Mouse (Mus musculus): ENCODE results near the gene Krtap12-1.
"Not testable (repeated sequence)": the region's sequence is repeated elsewhere in the genome, so short reads cannot be mapped to it uniquely, and the experiment has no call there.

Krtap12-1 gene

DNA sequence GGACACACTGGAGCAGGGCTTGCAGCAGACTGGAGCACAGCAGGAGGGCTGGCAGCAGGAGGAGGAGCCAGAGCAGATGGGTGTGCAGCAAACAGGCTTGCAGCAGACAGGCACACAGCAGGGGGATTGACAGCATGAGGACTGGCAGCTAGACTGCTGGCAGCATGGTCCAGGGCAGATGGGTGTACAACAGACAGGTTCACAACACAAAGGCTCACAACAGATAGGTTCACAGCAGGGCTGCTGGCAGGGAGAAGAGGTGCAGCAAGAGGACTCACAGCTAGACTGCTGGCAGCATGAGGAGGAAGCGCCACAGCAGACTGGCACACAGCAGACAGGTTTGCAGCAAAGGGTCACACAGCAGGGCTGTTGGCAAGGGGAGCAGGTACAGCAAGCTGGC, 30.3 kb downstream of the Krtap12-1 start:
- DNase-seq, result not testable (repeated sequence)

DNA sequence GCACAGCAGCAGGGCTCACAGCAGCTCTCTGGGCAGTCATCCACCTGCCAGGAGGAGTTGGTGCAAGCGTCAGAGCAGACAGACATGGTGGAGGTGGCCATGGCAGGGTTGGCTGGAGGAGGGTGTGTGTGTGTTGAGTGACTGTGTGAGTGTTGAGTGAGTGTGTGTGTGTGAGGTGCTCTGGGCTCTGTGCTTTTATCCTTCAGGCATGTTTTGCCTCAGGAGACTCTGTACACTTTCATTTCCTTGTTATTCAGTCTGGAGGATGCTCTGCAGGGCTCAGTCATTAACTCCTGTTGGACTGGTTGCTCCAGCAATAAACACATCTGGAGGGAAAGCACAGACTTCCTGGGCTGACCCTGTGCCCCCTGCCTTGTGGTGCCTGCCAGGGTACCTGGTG, 30.9 kb downstream of the Krtap12-1 start, which contains the start of gene Gm9736:
Gm9736 (minus strand) TSS at position 101 of the 400 bp plus-strand sequence.
- DNase-seq, result not testable (repeated sequence)

DNA sequence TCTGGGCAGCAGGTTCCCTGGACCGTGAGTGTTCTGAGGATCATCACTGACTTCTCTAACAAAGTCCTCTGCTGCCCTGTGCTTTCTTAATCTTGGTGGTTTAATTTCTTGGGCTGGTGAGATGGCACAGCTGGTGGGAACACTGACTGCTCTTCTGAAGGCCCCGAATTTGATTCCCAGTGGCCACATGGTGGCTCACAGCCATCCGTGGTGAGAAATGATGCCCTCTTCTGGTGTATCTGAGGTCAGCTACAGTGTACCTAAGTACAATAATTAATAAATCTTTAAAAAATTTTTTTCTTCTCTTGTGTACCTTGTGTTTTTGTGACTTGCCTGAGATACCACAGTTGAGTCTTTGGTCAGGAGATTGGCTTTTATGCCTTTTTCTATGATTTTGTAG, 31.9 kb downstream of the Krtap12-1 start:
- not testable (repeated sequence) for DNase-seq

DNA sequence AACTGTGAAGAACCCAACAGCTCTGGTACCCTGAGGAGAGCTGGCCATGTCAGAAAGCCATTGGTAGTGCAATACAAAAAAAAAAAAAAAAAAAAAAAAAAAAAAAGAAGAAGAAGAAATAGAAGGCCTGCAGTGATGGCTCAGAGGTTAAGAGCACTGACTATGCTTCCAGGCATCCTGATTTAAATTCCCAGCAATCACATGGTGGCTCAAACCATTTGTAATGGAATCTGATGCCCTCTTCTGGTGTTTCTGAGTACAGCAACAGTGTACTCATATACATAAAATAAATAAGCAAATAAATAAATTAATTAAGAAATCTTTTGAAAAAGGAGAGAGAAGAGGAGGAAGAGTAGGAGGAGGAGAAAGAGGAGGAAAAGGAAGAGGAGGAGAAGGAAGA, 33.0 kb downstream of the Krtap12-1 start:
- no peak for DNase-seq

DNA sequence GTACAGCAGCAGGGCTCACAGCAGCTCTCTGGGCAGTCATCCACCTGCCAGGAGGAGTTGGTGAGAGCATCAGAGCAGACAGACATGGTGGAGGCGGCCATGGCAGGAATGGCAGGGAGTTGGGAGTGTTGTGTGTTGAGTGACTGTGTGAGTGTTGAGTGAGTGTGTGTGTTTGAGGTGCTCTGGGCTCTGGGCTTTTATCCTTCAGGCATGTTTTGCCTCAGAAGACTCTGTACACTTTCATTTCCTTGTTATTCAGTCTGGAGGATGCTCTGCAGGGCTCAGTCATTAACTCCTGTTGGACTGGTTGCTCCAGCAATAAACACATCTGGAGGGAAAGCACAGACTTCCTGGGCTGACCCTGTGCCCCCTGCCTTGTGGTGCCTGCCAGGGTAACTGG, 39.2 kb downstream of the Krtap12-1 start, which contains the start of gene Gm3233:
Gm3233 (minus strand) TSS at position 101 of the 400 bp plus-strand sequence.
- not testable (repeated sequence) for DNase-seq

DNA sequence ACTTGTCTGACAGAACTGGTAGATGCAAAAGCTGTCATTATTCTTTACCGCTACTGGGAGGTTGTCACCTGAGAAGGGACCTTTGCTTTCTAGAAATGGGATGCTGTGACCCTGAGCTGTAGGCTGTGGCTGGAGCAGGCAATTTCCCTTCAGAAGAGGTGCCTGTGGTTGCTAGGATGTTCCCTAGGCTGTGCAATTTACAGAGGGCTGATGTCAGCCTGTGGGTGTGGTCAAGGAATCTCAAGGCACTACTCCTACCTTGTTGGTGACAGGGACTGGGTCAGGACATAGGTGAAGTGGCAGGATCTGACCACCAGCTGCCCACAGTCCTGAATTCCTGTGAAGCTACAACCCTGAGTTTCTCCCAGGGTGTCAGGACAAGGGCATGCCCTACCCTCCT, 49.3 kb downstream of the Krtap12-1 start:
- no peak for DNase-seq
